Mouse (Mus musculus): Measurements from ENCODE around the gene Nit1. TPM values are rescaled to one million over a fixed set of nuclear protein-coding genes. Genes with fewer than 3 reads are reported as not detected.

The Nit1 gene
- polyA plus RNA-seq, 1 experiment from 2014 or later = 49.7 TPM

GRCm38 (mm10) chr1:171372880-171373279 is 27.4 kb upstream of the Nit1 start:
- 45% methylated on average over 3 of the region's 3 CpGs for WGBS
- Histone ChIP-seq H3K4me3 (no peak overlapping the region), H3K27me3 (peaks cover 23% of the 10 kb centered on the region), H3K36me3 (no peaks in the 10 kb centered on the region), H3K4me1 (peaks cover 5% of the 10 kb centered on the region), H3K9ac (replicated peaks) (no peak overlapping the region), H3K4me2 (replicated peaks) (no peak overlapping the region), H3K9me3 (no peaks in the 10 kb centered on the region), H3K27ac (replicated peaks) (no peak overlapping the region)
- ATAC-seq (ENCODE audit: low FRiP score, low read depth) = no peak

- no peak for ATAC-seq (ENCODE audit: low FRiP score, low read depth)
- H3K4me3 ChIP-seq = no peak within 1 kb of the TSS
- H3K36me3 ChIP-seq = no peaks in the 10 kb centered on the region
- no peak within 1 kb of the TSS for H3K27ac ChIP-seq (replicated peaks)
- H3K9ac ChIP-seq (replicated peaks) = no peak within 1 kb of the TSS
- H3K27me3 ChIP-seq = peaks cover 20% of the 10 kb centered on the region
- no peaks in the 10 kb centered on the region for H3K9me3 ChIP-seq
- H3K4me1 ChIP-seq = peaks cover 5% of the 10 kb centered on the region
- no peak within 1 kb of the TSS for H3K4me2 ChIP-seq (replicated peaks)
- 55% methylated on average over 20 of the region's 20 CpGs for WGBS
Observed at GRCm38 (mm10) chr1:171369845-171370556, 24.6 kb upstream of the Nit1 start, which contains the start of gene Nectin4. Gene Nectin4, plus strand, starts transcription at chr1:171370099.

- Histone ChIP-seq H3K9ac (replicated peaks) (no peak overlapping the region), H3K4me3 (no peak overlapping the region), H3K4me2 (replicated peaks) (no peak overlapping the region), H3K4me1 (peaks cover 3% of the 10 kb centered on the region; the same call in 1 of the 2 replicates), H3K9me3 (no peaks in the 10 kb centered on the region), H3K27ac (replicated peaks) (no peak overlapping the region), H3K36me3 (no peaks in the 10 kb centered on the region), H3K27me3 (peaks cover 10% of the 10 kb centered on the region; the same call in 1 of the 2 replicates)
- no peak for ATAC-seq (ENCODE audit: low FRiP score, low read depth)
- WGBS = 67% methylated on average over 7 of the region's 7 CpGs
Observed at GRCm38 (mm10) chr1:171365934-171366333, 20.5 kb upstream of the Nit1 start.

- WGBS = 32% methylated on average over 16 of the region's 16 CpGs
- H3K9me3 ChIP-seq = no peaks in the 10 kb centered on the region
- peaks cover 19% of the 10 kb centered on the region; the same call in 1 of the 2 replicates for H3K36me3 ChIP-seq
- ATAC-seq (ENCODE audit: low FRiP score, low read depth) = peak; percentile 42
- H3K4me1 ChIP-seq = peaks cover 14% of the 10 kb centered on the region
- H3K27ac ChIP-seq (replicated peaks) = peak overlapping the region; percentile 63
- H3K9ac ChIP-seq (replicated peaks) = peak overlapping the region; percentile 61
- peak overlapping the region; percentile 47 for H3K4me3 ChIP-seq
- H3K27me3 ChIP-seq = no peaks in the 10 kb centered on the region
- H3K4me2 ChIP-seq (replicated peaks) = peak overlapping the region; percentile 76
Observed at GRCm38 (mm10) chr1:171361106-171362103, 16.0 kb upstream of the Nit1 start.

- peak within 1 kb of the TSS; percentile 76 for H3K4me2 ChIP-seq (replicated peaks)
- no peaks in the 10 kb centered on the region for H3K27me3 ChIP-seq
- H3K27ac ChIP-seq (replicated peaks) = peak within 1 kb of the TSS; percentile 63
- peaks cover 14% of the 10 kb centered on the region for H3K4me1 ChIP-seq
- H3K9me3 ChIP-seq = no peaks in the 10 kb centered on the region
- H3K36me3 ChIP-seq = peaks cover 21% of the 10 kb centered on the region; the same call in 1 of the 2 replicates
- H3K4me3 ChIP-seq = peak within 1 kb of the TSS; percentile 47
- WGBS = under 1% methylated on average over 21 of the region's 21 CpGs
- peak within 1 kb of the TSS; percentile 61 for H3K9ac ChIP-seq (replicated peaks)
- peak; percentile 95 for ATAC-seq (ENCODE audit: low FRiP score, low read depth)
Observed at GRCm38 (mm10) chr1:171360656-171361055, 15.2 kb upstream of the Nit1 start, which contains the start of gene Klhdc9. Gene Klhdc9, minus strand, starts transcription at chr1:171360798.

- WGBS = 3% methylated on average over 26 of the region's 26 CpGs
- Histone ChIP-seq H3K9me3 (no peaks in the 10 kb centered on the region), H3K36me3 (peaks cover 21% of the 10 kb centered on the region; the same call in 1 of the 2 replicates), H3K9ac (replicated peaks) (peak overlapping the region; percentile 61), H3K27ac (replicated peaks) (peak overlapping the region; percentile 63), H3K4me2 (replicated peaks) (peak overlapping the region; percentile 76), H3K27me3 (no peaks in the 10 kb centered on the region), H3K4me1 (peaks cover 14% of the 10 kb centered on the region), H3K4me3 (peak overlapping the region; percentile 47)
- ATAC-seq (ENCODE audit: low FRiP score, low read depth) = no peak; the same call in 1 of the 2 replicates
Observed at GRCm38 (mm10) chr1:171360253-171360652, 14.8 kb upstream of the Nit1 start.

- peaks cover 14% of the 10 kb centered on the region for H3K4me1 ChIP-seq
- 83% methylated on average over 4 of the region's 4 CpGs for WGBS
- no peak for ATAC-seq (ENCODE audit: low FRiP score, low read depth)
- H3K9ac ChIP-seq (replicated peaks) = no peak overlapping the region
- H3K4me2 ChIP-seq (replicated peaks) = no peak overlapping the region
- no peaks in the 10 kb centered on the region for H3K9me3 ChIP-seq
- H3K36me3 ChIP-seq = peaks cover 21% of the 10 kb centered on the region; the same call in 1 of the 2 replicates
- H3K27ac ChIP-seq (replicated peaks) = no peak overlapping the region
- H3K27me3 ChIP-seq = no peaks in the 10 kb centered on the region
- no peak overlapping the region for H3K4me3 ChIP-seq
Observed at GRCm38 (mm10) chr1:171358421-171358820, 13.0 kb upstream of the Nit1 start.

- Histone ChIP-seq H3K27me3 (no peaks in the 10 kb centered on the region), H3K4me3 (no peak overlapping the region), H3K36me3 (peaks cover 21% of the 10 kb centered on the region; the same call in 1 of the 2 replicates), H3K9me3 (no peaks in the 10 kb centered on the region), H3K4me1 (peaks cover 14% of the 10 kb centered on the region), H3K4me2 (replicated peaks) (no peak overlapping the region), H3K27ac (replicated peaks) (no peak overlapping the region), H3K9ac (replicated peaks) (no peak overlapping the region)
- WGBS = 89% methylated on average over 2 of the region's 2 CpGs
- no peak for ATAC-seq (ENCODE audit: low FRiP score, low read depth)
Observed at GRCm38 (mm10) chr1:171356814-171357213, 11.4 kb upstream of the Nit1 start.

GRCm38 (mm10) chr1:171355812-171356340 is 10.4 kb upstream of the Nit1 start:
- Histone ChIP-seq H3K4me3 (no peak overlapping the region), H3K27ac (replicated peaks) (no peak overlapping the region), H3K27me3 (no peaks in the 10 kb centered on the region), H3K4me1 (peaks cover 13% of the 10 kb centered on the region), H3K9me3 (no peaks in the 10 kb centered on the region), H3K36me3 (peaks cover 21% of the 10 kb centered on the region; the same call in 1 of the 2 replicates), H3K9ac (replicated peaks) (no peak overlapping the region), H3K4me2 (replicated peaks) (no peak overlapping the region)
- WGBS = 71% methylated on average over 5 of the region's 5 CpGs
- no peak for ATAC-seq (ENCODE audit: low FRiP score, low read depth)

GRCm38 (mm10) chr1:171349210-171349609 is 3.8 kb upstream of the Nit1 start:
- WGBS = 93% methylated on average over 2 of the region's 2 CpGs
- H3K4me2 ChIP-seq (replicated peaks) = no peak overlapping the region
- ATAC-seq (ENCODE audit: low FRiP score, low read depth) = no peak
- no peak overlapping the region for H3K27ac ChIP-seq (replicated peaks)
- H3K36me3 ChIP-seq = no peaks in the 10 kb centered on the region
- H3K4me3 ChIP-seq = no peak overlapping the region
- H3K27me3 ChIP-seq = no peaks in the 10 kb centered on the region
- peaks cover 6% of the 10 kb centered on the region; the same call in 1 of the 2 replicates for H3K9me3 ChIP-seq
- peaks cover 23% of the 10 kb centered on the region for H3K4me1 ChIP-seq
- H3K9ac ChIP-seq (replicated peaks) = no peak overlapping the region

GRCm38 (mm10) chr1:171348665-171349064 is 3.2 kb upstream of the Nit1 start:
- no peak for ATAC-seq (ENCODE audit: low FRiP score, low read depth)
- Histone ChIP-seq H3K27ac (replicated peaks) (no peak overlapping the region), H3K27me3 (no peaks in the 10 kb centered on the region), H3K4me2 (replicated peaks) (no peak overlapping the region), H3K9me3 (peaks cover 6% of the 10 kb centered on the region; the same call in 1 of the 2 replicates), H3K9ac (replicated peaks) (no peak overlapping the region), H3K4me3 (no peak overlapping the region), H3K4me1 (peaks cover 29% of the 10 kb centered on the region), H3K36me3 (no peaks in the 10 kb centered on the region)
- 90% methylated on average over 3 of the region's 3 CpGs for WGBS
